Mouse (Mus musculus) erythroid progenitor cell, adult 5-6 weeks (primary cell): ENCODE measurements around the gene Stx2. TPM values are rescaled to one million over a fixed set of nuclear protein-coding genes. Genes with fewer than 3 reads are reported as not detected.

Experiments used
- ATAC-seq: replicated peaks from 2 replicates; pipeline ENCODE4 v1.8.0; 2016; ENCODE audit warnings: moderate number of reproducible peaks, mild to moderate bottlenecking, moderate TSS enrichment, inconsistent platforms; ENCODE audit not compliant: poor library complexity, low FRiP score, severe bottlenecking
- total RNA-seq, 2 experiments: library from RNA; stranded (forward) in 1 of 2; stranded (reverse) in 1 of 2; fragments of 150-400 nt in 1 of 2; fragments of 186-747, 209-891 nt in 1 of 2; gene quantifications; 2 replicates each; pipeline versions ENCODE4 v1.2.3 to v1.2.4; 2015 to 2017; ENCODE audit warnings: low replicate concordance in 2 of 2

Stx2 gene
- 224 and 258 TPM in 2 replicates for total RNA-seq (2015; ENCODE audit: low replicate concordance)
- total RNA-seq (2017; ENCODE audit: low replicate concordance) = 312 and 368 TPM in 2 replicates

GRCm38 (mm10) chr5:129008412-129008826 is at the start of gene Stx2:
Gene Stx2, minus strand, starts transcription at chr5:129008574.
- peak; percentile 83 for ATAC-seq

- ATAC-seq = no peak
These were observed 46.4 kb upstream of the Stx2 start for GRCm38 (mm10) chr5:129054675-129055284.

- no peak for ATAC-seq
These were observed 44.4 kb upstream of the Stx2 start for GRCm38 (mm10) chr5:129052636-129053355.

GRCm38 (mm10) chr5:129051910-129052309 is 43.5 kb upstream of the Stx2 start:
- ATAC-seq = no peak

- no peak for ATAC-seq
These were observed 41.0 kb upstream of the Stx2 start for GRCm38 (mm10) chr5:129049372-129049771.

GRCm38 (mm10) chr5:129045641-129046580 is 37.5 kb upstream of the Stx2 start:
- no peak for ATAC-seq

- ATAC-seq = no peak
These were observed 29.4 kb upstream of the Stx2 start for GRCm38 (mm10) chr5:129037739-129038138.

- ATAC-seq = no peak
These were observed 28.3 kb upstream of the Stx2 start for GRCm38 (mm10) chr5:129036678-129037077.

- no peak for ATAC-seq
These were observed 20.9 kb upstream of the Stx2 start for GRCm38 (mm10) chr5:129029131-129029723.

- no peak for ATAC-seq
These were observed 18.3 kb upstream of the Stx2 start for GRCm38 (mm10) chr5:129026637-129027036.

- ATAC-seq = no peak
These were observed 17.8 kb upstream of the Stx2 start for GRCm38 (mm10) chr5:129026171-129026570.

- no peak for ATAC-seq
These were observed 17.4 kb upstream of the Stx2 start for GRCm38 (mm10) chr5:129025725-129026124.

GRCm38 (mm10) chr5:129025048-129025447 is 16.7 kb upstream of the Stx2 start:
- ATAC-seq = no peak

- ATAC-seq = no peak
These were observed 12.4 kb upstream of the Stx2 start for GRCm38 (mm10) chr5:129020731-129021130.

- ATAC-seq = peak; percentile 52
These were observed 11.9 kb upstream of the Stx2 start for GRCm38 (mm10) chr5:129020300-129020668.

GRCm38 (mm10) chr5:129019497-129020299 is 11.3 kb upstream of the Stx2 start, which contains the start of gene Ran:
Gene Ran, plus strand, starts transcription at chr5:129020069.
- ATAC-seq = peak; percentile 84

GRCm38 (mm10) chr5:129018782-129019489 is 10.6 kb upstream of the Stx2 start:
- peak; percentile 17; the same call in 1 of the 2 replicates for ATAC-seq

- no peak for ATAC-seq
These were observed 8.0 kb upstream of the Stx2 start for GRCm38 (mm10) chr5:129016370-129016769.
